Mouse (Mus musculus): ENCODE results near the gene Elf4. TPM values are rescaled to one million over a fixed set of nuclear protein-coding genes. Genes with fewer than 3 reads are reported as not detected.
"Not testable (repeated sequence)": the region's sequence is repeated elsewhere in the genome, so short reads cannot be mapped to it uniquely, and the experiment has no call there.

Elf4 gene
- total and polyA plus RNA-seq, 3 experiments, result 13.4 to 92.6 (median 26.5) TPM

- Histone ChIP-seq H3K27me3 (ENCODE audit: insufficient read depth, low read length) (no peaks in the 10 kb centered on the region), H3K36me3 (replicated peaks) (peaks cover 34% of the 10 kb centered on the region), H3K9me3 (replicated peaks) (no peaks in the 10 kb centered on the region), H3K4me3 (ENCODE audit: low read depth, low read length) (no peak overlapping the region), H3K4me1 (ENCODE audit: insufficient read depth, low read depth, low read length) (peaks cover 59% of the 10 kb centered on the region)
- peak; percentile 22; the same call in 1 of the 2 replicates for ATAC-seq (ENCODE audit: extremely low read depth, insufficient number of reproducible peaks, low FRiP score, poor library complexity, severe bottlenecking)
- TF ChIP-seq TAL1 (conservative IDR thresholded peaks at IDR 0.05; ENCODE audit: low read depth, low read length) (no peak), GATA2 (IDR thresholded peaks at IDR 0.05; ENCODE audit: borderline replicate concordance, low read depth, low read length) (no peak), POLR2AphosphoS5 (IDR thresholded peaks at IDR 0.05; ENCODE audit: insufficient replicate concordance, low read depth, low read length) (no peak), CTCF (IDR thresholded peaks at IDR 0.05; ENCODE audit: low read depth, low read length) (no peak), GATA1 (IDR thresholded peaks at IDR 0.05; ENCODE audit: borderline replicate concordance, low read length) (no peak)
- no peak for DNase-seq (ENCODE audit: low spot score)
These were observed 18.3 kb downstream of the Elf4 start for GRCm38 (mm10) chrX:48444677-48445076.

- TF ChIP-seq GATA1 (IDR thresholded peaks at IDR 0.05; ENCODE audit: borderline replicate concordance, low read length), result no peak
- no peak for TF ChIP-seq CTCF (IDR thresholded peaks at IDR 0.05; ENCODE audit: low read depth, low read length)
- Histone ChIP-seq H3K36me3 (replicated peaks) (peaks cover 23% of the 10 kb centered on the region), H3K27me3 (ENCODE audit: insufficient read depth, low read length) (no peaks in the 10 kb centered on the region), H3K4me1 (ENCODE audit: insufficient read depth, low read depth, low read length) (peaks cover 62% of the 10 kb centered on the region), H3K9me3 (replicated peaks) (no peaks in the 10 kb centered on the region), H3K4me3 (ENCODE audit: low read depth, low read length) (no peak overlapping the region)
- no peak for ATAC-seq (ENCODE audit: extremely low read depth, insufficient number of reproducible peaks, low FRiP score, poor library complexity, severe bottlenecking)
- DNase-seq (ENCODE audit: low spot score), result no peak
These were observed 21.0 kb downstream of the Elf4 start for GRCm38 (mm10) chrX:48441954-48442353.

GRCm38 (mm10) chrX:48441548-48441947 lies 21.4 kb downstream of the Elf4 start:
- Histone ChIP-seq H3K27me3 (ENCODE audit: insufficient read depth, low read length) (no peaks in the 10 kb centered on the region), H3K9me3 (replicated peaks) (no peaks in the 10 kb centered on the region), H3K4me1 (ENCODE audit: insufficient read depth, low read depth, low read length) (peaks cover 65% of the 10 kb centered on the region), H3K36me3 (replicated peaks) (peaks cover 24% of the 10 kb centered on the region), H3K4me3 (ENCODE audit: low read depth, low read length) (no peak overlapping the region)
- TF ChIP-seq TAL1 (conservative IDR thresholded peaks at IDR 0.05; ENCODE audit: low read depth, low read length) (no peak), CTCF (IDR thresholded peaks at IDR 0.05; ENCODE audit: low read depth, low read length) (no peak), GATA2 (IDR thresholded peaks at IDR 0.05; ENCODE audit: borderline replicate concordance, low read depth, low read length) (no peak), POLR2AphosphoS5 (IDR thresholded peaks at IDR 0.05; ENCODE audit: insufficient replicate concordance, low read depth, low read length) (no peak), GATA1 (IDR thresholded peaks at IDR 0.05; ENCODE audit: borderline replicate concordance, low read length) (no peak)
- ATAC-seq (ENCODE audit: extremely low read depth, insufficient number of reproducible peaks, low FRiP score, poor library complexity, severe bottlenecking), result no peak
- DNase-seq (ENCODE audit: low spot score), result no peak

GRCm38 (mm10) chrX:48439036-48439435 lies 23.9 kb downstream of the Elf4 start:
- TF ChIP-seq GATA2 (IDR thresholded peaks at IDR 0.05; ENCODE audit: borderline replicate concordance, low read depth, low read length), result no peak
- TF ChIP-seq GATA1 (IDR thresholded peaks at IDR 0.05; ENCODE audit: borderline replicate concordance, low read length), result no peak
- no peak for TF ChIP-seq POLR2AphosphoS5 (IDR thresholded peaks at IDR 0.05; ENCODE audit: insufficient replicate concordance, low read depth, low read length)
- no peak for TF ChIP-seq CTCF (IDR thresholded peaks at IDR 0.05; ENCODE audit: low read depth, low read length)
- TF ChIP-seq TAL1 (conservative IDR thresholded peaks at IDR 0.05; ENCODE audit: low read depth, low read length), result no peak
- H3K36me3 ChIP-seq (replicated peaks), result peaks cover 29% of the 10 kb centered on the region
- H3K27me3 ChIP-seq (ENCODE audit: insufficient read depth, low read length), result no peaks in the 10 kb centered on the region
- DNase-seq (ENCODE audit: low spot score) (no peak), ATAC-seq (ENCODE audit: extremely low read depth, insufficient number of reproducible peaks, low FRiP score, poor library complexity, severe bottlenecking) (peak; percentile 38; the same call in 1 of the 2 replicates)
- peaks cover 75% of the 10 kb centered on the region for H3K4me1 ChIP-seq (ENCODE audit: insufficient read depth, low read depth, low read length)
- H3K9me3 ChIP-seq (replicated peaks), result no peaks in the 10 kb centered on the region
- H3K4me3 ChIP-seq (ENCODE audit: low read depth, low read length), result peak overlapping the region; percentile 60; the same call in 1 of the 2 replicates

GRCm38 (mm10) chrX:48436082-48436481 lies 26.9 kb downstream of the Elf4 start:
- H3K4me3 ChIP-seq (ENCODE audit: low read depth, low read length), result peak overlapping the region; percentile 6; the same call in 1 of the 2 replicates
- not testable (repeated sequence) for ATAC-seq (ENCODE audit: extremely low read depth, insufficient number of reproducible peaks, low FRiP score, poor library complexity, severe bottlenecking); DNase-seq (ENCODE audit: low spot score); H3K9me3 ChIP-seq (replicated peaks); H3K27me3 ChIP-seq (ENCODE audit: insufficient read depth, low read length)
- peaks cover 38% of the 10 kb centered on the region for H3K36me3 ChIP-seq (replicated peaks)
- peaks cover 82% of the 10 kb centered on the region for H3K4me1 ChIP-seq (ENCODE audit: insufficient read depth, low read depth, low read length)

GRCm38 (mm10) chrX:48435477-48435900 lies 27.4 kb downstream of the Elf4 start:
- no peak for DNase-seq (ENCODE audit: low spot score)
- TF ChIP-seq TAL1 (conservative IDR thresholded peaks at IDR 0.05; ENCODE audit: low read depth, low read length) (no peak), POLR2AphosphoS5 (IDR thresholded peaks at IDR 0.05; ENCODE audit: insufficient replicate concordance, low read depth, low read length) (no peak), CTCF (IDR thresholded peaks at IDR 0.05; ENCODE audit: low read depth, low read length) (no peak), GATA2 (IDR thresholded peaks at IDR 0.05; ENCODE audit: borderline replicate concordance, low read depth, low read length) (no peak), GATA1 (IDR thresholded peaks at IDR 0.05; ENCODE audit: borderline replicate concordance, low read length) (no peak)
- H3K4me1 ChIP-seq (ENCODE audit: insufficient read depth, low read depth, low read length), result peaks cover 87% of the 10 kb centered on the region
- H3K9me3 ChIP-seq (replicated peaks), result no peaks in the 10 kb centered on the region
- peak overlapping the region; percentile 51; the same call in 1 of the 2 replicates for H3K4me3 ChIP-seq (ENCODE audit: low read depth, low read length)
- H3K27me3 ChIP-seq (ENCODE audit: insufficient read depth, low read length), result no peaks in the 10 kb centered on the region
- peaks cover 42% of the 10 kb centered on the region for H3K36me3 ChIP-seq (replicated peaks)
- peak; percentile 40 for ATAC-seq (ENCODE audit: extremely low read depth, insufficient number of reproducible peaks, low FRiP score, poor library complexity, severe bottlenecking)

- ATAC-seq (ENCODE audit: extremely low read depth, insufficient number of reproducible peaks, low FRiP score, poor library complexity, severe bottlenecking) (no peak), DNase-seq (ENCODE audit: low spot score) (no peak)
- H3K27me3 ChIP-seq (ENCODE audit: insufficient read depth, low read length), result no peaks in the 10 kb centered on the region
- peaks cover 84% of the 10 kb centered on the region for H3K4me1 ChIP-seq (ENCODE audit: insufficient read depth, low read depth, low read length)
- H3K9me3 ChIP-seq (replicated peaks), result no peaks in the 10 kb centered on the region
- peaks cover 42% of the 10 kb centered on the region for H3K36me3 ChIP-seq (replicated peaks)
- TF ChIP-seq TAL1 (conservative IDR thresholded peaks at IDR 0.05; ENCODE audit: low read depth, low read length), result no peak
- no peak overlapping the region; the same call in 1 of the 2 replicates for H3K4me3 ChIP-seq (ENCODE audit: low read depth, low read length)
These were observed 28.7 kb downstream of the Elf4 start for GRCm38 (mm10) chrX:48434251-48434650.
